Mouse (Mus musculus): ENCODE measurements around the gene Hcst. TPM values are rescaled to one million over a fixed set of nuclear protein-coding genes. Genes with fewer than 3 reads are reported as not detected.

Hcst gene
- 1.1 and 1.7 TPM in 2 replicates for polyA plus RNA-seq (2012; rRNA removed)

DNA sequence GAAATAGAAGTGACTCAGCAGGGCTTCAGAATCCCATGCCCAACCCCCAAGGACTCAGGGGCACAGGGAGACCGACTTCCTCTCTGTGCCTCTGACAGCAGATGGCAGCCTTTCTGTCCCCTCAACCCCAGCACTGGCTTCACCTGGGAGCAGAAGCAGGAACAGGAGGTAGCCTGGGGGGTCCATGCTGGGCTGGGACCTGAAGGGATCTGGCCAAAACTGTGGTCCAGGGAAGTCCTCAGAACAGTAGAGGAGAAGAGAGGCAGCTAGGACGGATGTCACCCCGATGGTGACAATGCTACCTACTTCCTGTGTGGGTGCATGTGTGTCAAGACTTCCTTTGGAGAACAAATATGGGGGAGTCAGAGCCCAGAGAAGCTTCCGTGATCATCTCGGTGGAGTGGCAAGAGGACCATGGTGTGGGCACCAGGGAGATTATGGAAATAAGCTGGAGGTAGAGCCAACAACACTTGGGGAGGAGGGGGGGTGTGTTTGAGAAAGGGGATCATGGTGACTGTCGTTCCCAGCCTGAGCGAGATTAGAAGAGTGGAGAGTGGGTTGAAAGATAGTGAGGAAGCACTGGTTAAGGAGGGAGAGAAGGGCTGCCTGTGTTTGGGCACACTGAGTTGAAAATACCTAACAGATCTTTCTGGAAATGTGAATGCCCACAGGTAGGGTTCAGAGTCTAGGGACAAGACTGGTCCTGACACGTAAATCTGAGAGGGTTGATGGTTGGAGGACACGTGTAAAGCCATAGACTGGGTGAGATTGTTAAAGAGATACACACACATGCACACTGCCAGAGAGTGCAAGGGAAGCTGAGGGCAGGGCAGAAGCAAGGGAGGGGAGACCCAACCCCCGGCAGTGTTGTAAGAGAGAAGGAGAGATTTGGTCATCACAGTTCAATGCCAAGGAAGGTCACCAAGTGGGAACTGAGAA is at the start of gene Hcst:
Hcst (minus strand) TSS at position 294 of the 939 bp plus-strand sequence.
- Histone ChIP-seq H3K4me1 (ENCODE audit: control insufficient read depth, insufficient read depth, low read length) (no peaks in the 10 kb centered on the region), H3K27ac (ENCODE audit: insufficient read depth, low read length) (no peak within 1 kb of the TSS), H3K4me3 (ENCODE audit: insufficient read depth, low read length) (no peak within 1 kb of the TSS)
- TF ChIP-seq POLR2A (IDR thresholded peaks at IDR 0.05; ENCODE audit: extremely low read depth, insufficient read depth, low read length) (no peak), CTCF (IDR thresholded peaks at IDR 0.05; ENCODE audit: extremely low read depth, insufficient read depth, low read length) (no peak)

- H3K4me1 ChIP-seq (ENCODE audit: control insufficient read depth, insufficient read depth, low read length), result no peaks in the 10 kb centered on the region
- TF ChIP-seq CTCF (IDR thresholded peaks at IDR 0.05; ENCODE audit: extremely low read depth, insufficient read depth, low read length) (no peak), POLR2A (IDR thresholded peaks at IDR 0.05; ENCODE audit: extremely low read depth, insufficient read depth, low read length) (no peak)
- no peak overlapping the region for H3K27ac ChIP-seq (ENCODE audit: insufficient read depth, low read length)
- H3K4me3 ChIP-seq (ENCODE audit: insufficient read depth, low read length), result no peak overlapping the region
Measured at GRCm38 (mm10) chr7:30464816-30465300, 45.2 kb upstream of the Hcst start.

- TF ChIP-seq CTCF (IDR thresholded peaks at IDR 0.05; ENCODE audit: extremely low read depth, insufficient read depth, low read length) (no peak), POLR2A (IDR thresholded peaks at IDR 0.05; ENCODE audit: extremely low read depth, insufficient read depth, low read length) (no peak)
- no peak overlapping the region for H3K27ac ChIP-seq (ENCODE audit: insufficient read depth, low read length)
- H3K4me3 ChIP-seq (ENCODE audit: insufficient read depth, low read length), result no peak overlapping the region
- H3K4me1 ChIP-seq (ENCODE audit: control insufficient read depth, insufficient read depth, low read length), result no peaks in the 10 kb centered on the region
Measured at GRCm38 (mm10) chr7:30463996-30464395, 44.3 kb upstream of the Hcst start.

- TF ChIP-seq CTCF (IDR thresholded peaks at IDR 0.05; ENCODE audit: extremely low read depth, insufficient read depth, low read length) (no peak), POLR2A (IDR thresholded peaks at IDR 0.05; ENCODE audit: extremely low read depth, insufficient read depth, low read length) (no peak)
- Histone ChIP-seq H3K4me1 (ENCODE audit: control insufficient read depth, insufficient read depth, low read length) (no peaks in the 10 kb centered on the region), H3K4me3 (ENCODE audit: insufficient read depth, low read length) (no peak overlapping the region)
Measured at GRCm38 (mm10) chr7:30463568-30463967, 43.9 kb upstream of the Hcst start.

DNA sequence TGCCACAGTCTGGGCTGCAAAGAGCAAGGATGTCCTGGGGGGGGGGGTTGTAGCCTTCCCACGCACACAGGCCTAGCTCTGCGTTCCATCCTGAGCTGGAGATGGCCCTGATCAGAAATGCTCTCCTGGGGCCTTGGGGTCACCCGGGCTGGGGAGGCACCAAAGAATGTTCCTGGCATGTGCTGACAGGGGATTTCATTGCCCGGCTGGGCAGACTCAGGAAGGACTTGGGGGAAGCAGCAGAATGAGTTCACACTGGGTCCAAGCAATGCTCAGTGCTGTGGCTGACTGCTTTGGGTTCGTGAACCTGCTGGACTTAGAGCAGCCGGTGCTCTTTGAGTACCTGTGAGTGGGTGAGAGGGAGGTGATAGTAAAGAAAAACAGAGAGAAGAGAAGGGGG is 39.8 kb upstream of the Hcst start:
- Histone ChIP-seq H3K4me3 (ENCODE audit: insufficient read depth, low read length) (no peak overlapping the region), H3K4me1 (ENCODE audit: control insufficient read depth, insufficient read depth, low read length) (no peaks in the 10 kb centered on the region), H3K27ac (ENCODE audit: insufficient read depth, low read length) (no peak overlapping the region)
- no peak for TF ChIP-seq POLR2A (IDR thresholded peaks at IDR 0.05; ENCODE audit: extremely low read depth, insufficient read depth, low read length)
- no peak for TF ChIP-seq CTCF (IDR thresholded peaks at IDR 0.05; ENCODE audit: extremely low read depth, insufficient read depth, low read length)

More at GRCm38 (mm10) chr7:30463568-30463967, 43.9 kb upstream of the Hcst start:
- H3K27ac ChIP-seq (ENCODE audit: insufficient read depth, low read length), result no peak overlapping the region

DNA sequence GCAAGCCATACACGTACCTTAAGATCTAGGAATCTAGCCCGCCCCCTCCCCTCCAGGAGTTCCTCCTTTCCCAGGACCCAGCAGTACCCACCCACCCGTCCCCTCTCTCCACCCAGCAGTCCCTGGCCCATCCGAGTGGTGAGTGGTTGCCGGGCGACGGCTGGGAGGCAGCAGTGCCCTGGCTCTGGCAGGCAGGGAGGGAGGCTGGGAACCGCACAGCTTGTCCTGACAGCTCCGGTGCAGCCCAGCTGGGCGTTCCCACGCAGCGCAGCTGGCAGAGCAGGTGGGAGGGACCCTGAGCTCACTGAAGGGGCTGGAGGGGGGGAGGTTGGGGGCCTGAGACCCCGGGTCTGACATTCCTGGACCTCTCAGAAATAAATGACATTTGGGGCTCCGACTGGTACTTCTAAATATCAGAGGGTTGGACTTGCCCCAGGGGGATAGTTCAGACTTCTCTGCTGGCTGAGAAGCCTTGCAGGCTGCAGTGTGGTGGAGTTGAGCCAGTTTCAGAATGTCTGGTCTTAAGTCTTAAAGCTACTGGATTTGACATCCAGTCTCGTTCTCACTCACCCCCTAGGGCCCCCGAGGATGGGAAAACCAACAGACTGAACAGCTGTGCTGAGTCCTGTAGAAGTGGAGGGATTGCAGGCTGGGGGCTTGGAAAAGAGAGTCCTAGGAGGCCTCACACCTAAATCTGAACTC is 38.1 kb upstream of the Hcst start, which contains the start of the genes Kirrel2 and Nphs1:
Kirrel2 (minus strand) TSS at position 62 of the 702 bp plus-strand sequence.
Nphs1 (plus strand) TSS at position 687 of the 702 bp plus-strand sequence.
- Histone ChIP-seq H3K4me3 (ENCODE audit: insufficient read depth, low read length) (peak within 1 kb of the TSS; percentile 16), H3K4me1 (ENCODE audit: control insufficient read depth, insufficient read depth, low read length) (no peaks in the 10 kb centered on the region), H3K27ac (ENCODE audit: insufficient read depth, low read length) (no peak within 1 kb of the TSS)
- TF ChIP-seq CTCF (IDR thresholded peaks at IDR 0.05; ENCODE audit: extremely low read depth, insufficient read depth, low read length) (no peak), POLR2A (IDR thresholded peaks at IDR 0.05; ENCODE audit: extremely low read depth, insufficient read depth, low read length) (no peak)

DNA sequence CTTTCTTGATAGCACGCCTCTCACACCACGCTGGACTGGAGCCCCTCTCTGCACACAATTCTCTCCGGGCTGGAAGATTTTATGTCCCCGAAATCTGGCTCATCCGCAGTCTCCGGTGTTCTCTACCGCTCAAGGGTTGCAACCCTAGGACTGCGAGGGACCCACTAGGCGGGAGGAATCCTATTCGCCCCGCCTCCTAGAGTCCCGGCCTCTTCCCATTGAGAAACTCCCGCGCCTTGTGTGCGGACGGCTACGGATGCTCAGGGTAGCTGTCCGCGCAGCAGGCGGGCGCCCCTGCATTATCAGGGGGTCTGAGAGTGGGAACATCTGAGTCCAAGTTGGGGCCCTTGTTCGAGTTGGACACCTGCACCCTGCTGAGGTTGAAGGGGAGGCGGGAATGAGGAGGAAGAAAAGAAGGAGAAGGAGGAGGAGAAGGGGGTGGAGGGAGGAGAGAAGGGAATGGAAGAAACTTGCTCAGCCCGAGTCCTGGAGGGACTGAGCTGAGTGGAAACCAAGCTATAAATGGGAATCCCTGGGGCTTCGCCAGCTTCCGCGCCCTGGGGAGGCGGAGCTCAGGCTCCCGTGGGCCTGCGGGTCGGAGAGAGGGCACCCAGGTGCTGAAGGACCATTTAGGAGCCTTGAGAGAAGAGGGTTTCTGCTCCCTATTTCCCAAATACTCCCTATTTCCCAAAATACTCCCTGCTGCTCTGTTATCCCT is 37.4 kb upstream of the Hcst start:
- H3K4me1 ChIP-seq (ENCODE audit: control insufficient read depth, insufficient read depth, low read length), result no peaks in the 10 kb centered on the region
- TF ChIP-seq CTCF (IDR thresholded peaks at IDR 0.05; ENCODE audit: extremely low read depth, insufficient read depth, low read length), result no peak
- no peak for TF ChIP-seq POLR2A (IDR thresholded peaks at IDR 0.05; ENCODE audit: extremely low read depth, insufficient read depth, low read length)
- peak overlapping the region; percentile 16 for H3K4me3 ChIP-seq (ENCODE audit: insufficient read depth, low read length)
- H3K27ac ChIP-seq (ENCODE audit: insufficient read depth, low read length), result no peak overlapping the region

- TF ChIP-seq CTCF (IDR thresholded peaks at IDR 0.05; ENCODE audit: extremely low read depth, insufficient read depth, low read length) (no peak), POLR2A (IDR thresholded peaks at IDR 0.05; ENCODE audit: extremely low read depth, insufficient read depth, low read length) (no peak)
- no peaks in the 10 kb centered on the region for H3K4me1 ChIP-seq (ENCODE audit: control insufficient read depth, insufficient read depth, low read length)
- H3K4me3 ChIP-seq (ENCODE audit: insufficient read depth, low read length), result peak overlapping the region; percentile 16
- H3K27ac ChIP-seq (ENCODE audit: insufficient read depth, low read length), result no peak overlapping the region
Measured at GRCm38 (mm10) chr7:30456487-30456886, 36.8 kb upstream of the Hcst start.

GRCm38 (mm10) chr7:30454259-30454658 is 34.6 kb upstream of the Hcst start:
- Histone ChIP-seq H3K4me1 (ENCODE audit: control insufficient read depth, insufficient read depth, low read length) (no peaks in the 10 kb centered on the region), H3K27ac (ENCODE audit: insufficient read depth, low read length) (no peak overlapping the region), H3K4me3 (ENCODE audit: insufficient read depth, low read length) (no peak overlapping the region)
- no peak for TF ChIP-seq CTCF (IDR thresholded peaks at IDR 0.05; ENCODE audit: extremely low read depth, insufficient read depth, low read length)
- TF ChIP-seq POLR2A (IDR thresholded peaks at IDR 0.05; ENCODE audit: extremely low read depth, insufficient read depth, low read length), result no peak

Measured in cortical plate, adult 2 months (tissue).